Mouse (Mus musculus) stomach, postnatal 0 days (tissue): ENCODE measurements around the gene Prss33. TPM values are rescaled to one million over a fixed set of nuclear protein-coding genes. Genes with fewer than 3 reads are reported as not detected.
A peak's percentile ranks its signal among the peaks of the same experiment; 100 is the strongest.

Experiments
- ATAC-seq: fragments of 200-750 bp; cut with Nextera tagmentation; 2 replicates; pipeline ENCODE4 v1.8.0; 2017; ENCODE audit not compliant: low FRiP score, low TSS enrichment
- DNase-seq: peaks from one replicate; pipeline ENCODE4 v3.0.0-alpha.2; 2016; ENCODE audit warnings: low spot score
- H3K27ac ChIP-seq: fragments of 300-500 bp; sonication (generic); replicated peaks from 2 replicates; pipeline ENCODE4 v1.5.1; 2014; ENCODE audit warnings: mild to moderate bottlenecking, control low read depth
- H3K27me3 ChIP-seq: fragments of 300-500 bp; sonication (generic); 2 replicates; pipeline ENCODE4 v1.6.1; 2014; ENCODE audit warnings: low read length; ENCODE audit not compliant: control insufficient read depth, insufficient read depth
- H3K36me3 ChIP-seq: fragments of 300-500 bp; sonication (generic); 2 replicates; pipeline ENCODE4 v1.6.1; 2014; ENCODE audit warnings: low read length, mixed read lengths; ENCODE audit not compliant: control insufficient read depth, insufficient read depth
- H3K4me1 ChIP-seq: fragments of 300-500 bp; sonication (generic); replicated peaks from 2 replicates; pipeline ENCODE4 v1.6.1; 2014; ENCODE audit warnings: antibody characterized with exemption; ENCODE audit not compliant: control insufficient read depth, insufficient read depth
- H3K4me2 ChIP-seq: fragments of 300-500 bp; sonication (generic); replicated peaks from 2 replicates; pipeline ENCODE4 v1.6.1; 2014; ENCODE audit warnings: low read depth, mild to moderate bottlenecking, control low read depth, moderate library complexity
- H3K4me3 ChIP-seq: fragments of 300-500 bp; sonication (generic); 2 replicates; pipeline ENCODE4 v1.5.1; 2014; ENCODE audit warnings: low read depth, low read length, control low read depth
- H3K9ac ChIP-seq: fragments of 300-500 bp; sonication (generic); 2 replicates; pipeline ENCODE4 v1.6.1; 2014; ENCODE audit warnings: mild to moderate bottlenecking, low read length, control low read depth, mixed read lengths
- H3K9me3 ChIP-seq: fragments of 300-500 bp; sonication (generic); 2 replicates; pipeline ENCODE4 v1.6.1; 2016; ENCODE audit warnings: low read length; ENCODE audit not compliant: control insufficient read depth
- CTCF ChIP-seq: IDR thresholded peaks from 2 replicates; pipeline ENCODE4 v1.5.1; 2016; ENCODE audit warnings: antibody characterized with exemption, low read depth, mild to moderate bottlenecking, moderate library complexity
- EP300 ChIP-seq: optimal IDR thresholded peaks from 2 replicates; pipeline ENCODE3; 2016; ENCODE audit warnings: antibody characterized with exemption
- WGBS: fragments of 180-500 bp; shearing (Covaris S2); extraction: QIAGEN DNeasy Blood & Tissue Kit; methylation state at CpG from one replicate; pipeline ENCODE4 v1.1.7; 2014; 5-methylcytosine and 5-hydroxymethylcytosine counted together
- polyA plus RNA-seq: library from polyadenylated mRNA; unstranded; fragments of >200 nt; fragmentation: Nextera tagmentation; extraction: Ambion mirVana; gene quantifications from 2 replicates; pipeline ENCODE4 v1.2.1, GENCODE M21; 2015

Gene Prss33
- polyA plus RNA-seq, 1 experiment from 2014 or later: not detected

DNA sequence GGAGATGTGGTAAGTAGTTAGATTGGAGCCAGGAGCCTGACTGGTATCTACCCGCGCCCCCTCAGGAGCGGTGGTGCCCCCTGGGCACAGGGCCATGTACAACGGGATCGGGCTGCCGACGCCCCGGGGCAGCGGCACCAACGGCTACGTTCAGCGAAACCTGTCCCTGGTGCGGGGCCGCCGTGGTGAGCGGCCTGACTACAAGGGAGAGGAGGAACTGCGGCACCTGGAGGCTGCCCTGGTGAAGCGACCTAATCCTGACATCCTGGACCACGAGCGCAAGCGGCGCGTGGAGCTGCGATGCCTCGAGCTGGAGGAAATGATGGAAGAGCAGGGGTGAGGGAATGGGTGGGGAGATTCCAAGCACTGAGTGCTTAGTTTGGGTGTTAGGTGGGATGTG lies 29.0 kb downstream of the Prss33 start:
- Histone ChIP-seq H3K9ac (peak overlapping the region; percentile 18; the same call in 1 of the 2 replicates), H3K4me1 (peaks cover 3% of the 10 kb centered on the region; the same call in 1 of the 2 replicates), H3K27me3 (no peaks in the 10 kb centered on the region), H3K4me2 (peak overlapping the region; percentile 46), H3K36me3 (peaks cover 25% of the 10 kb centered on the region), H3K9me3 (no peaks in the 10 kb centered on the region), H3K4me3 (peak overlapping the region; percentile 12; the same call in 1 of the 2 replicates), H3K27ac (no peak overlapping the region)
- TF ChIP-seq CTCF (peak; percentile 60), EP300 (no peak)
- DNase-seq (peak; percentile 71), ATAC-seq (no peak)
- 50% methylated on average over 25 of the region's 25 CpGs for WGBS

DNA sequence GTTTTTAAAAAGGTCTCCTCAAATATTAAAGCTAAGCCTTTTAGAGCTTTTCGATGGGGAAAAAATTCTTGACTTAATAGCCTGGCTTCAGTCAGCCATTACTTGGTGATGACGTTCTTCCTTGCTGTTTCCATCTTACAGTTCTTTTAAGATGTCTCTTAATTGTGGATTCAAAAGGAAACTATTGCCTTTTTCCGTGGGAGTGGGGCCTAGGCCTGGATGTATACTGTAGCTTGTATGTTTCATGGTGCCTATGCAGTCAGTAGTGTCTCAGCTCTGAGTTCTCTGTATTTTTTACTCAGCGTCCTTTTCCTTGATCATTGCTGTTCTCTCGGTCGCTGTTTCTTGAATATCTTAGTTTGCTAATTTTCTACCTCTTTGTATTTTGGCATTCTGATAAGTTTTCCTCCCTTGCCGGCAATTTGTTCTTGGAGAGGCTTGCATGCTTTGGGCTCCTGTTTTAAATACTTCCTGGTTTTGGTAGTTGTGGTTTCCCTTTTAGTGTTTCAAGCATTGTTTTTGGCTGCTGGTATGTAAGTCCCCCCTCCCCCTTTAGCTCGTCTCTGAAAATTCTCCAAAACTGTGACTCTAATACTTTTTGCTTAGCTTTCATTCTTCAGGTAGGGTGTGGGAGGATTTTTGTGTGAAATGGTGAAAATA lies 31.3 kb downstream of the Prss33 start:
- peaks cover 3% of the 10 kb centered on the region; the same call in 1 of the 2 replicates for H3K4me1 ChIP-seq
- H3K9me3 ChIP-seq: no peaks in the 10 kb centered on the region
- WGBS: under 1% methylated on average over 8 of the region's 8 CpGs
- TF ChIP-seq CTCF: no peak
- no peak for TF ChIP-seq EP300
- peaks cover 10% of the 10 kb centered on the region for H3K36me3 ChIP-seq
- DNase-seq (no peak), ATAC-seq (no peak)
- peak overlapping the region; percentile 65 for H3K4me2 ChIP-seq
- no peak overlapping the region; the same call in 1 of the 2 replicates for H3K27ac ChIP-seq
- peak overlapping the region; percentile 97 for H3K9ac ChIP-seq
- H3K27me3 ChIP-seq: no peaks in the 10 kb centered on the region
- peak overlapping the region; percentile 97 for H3K4me3 ChIP-seq

DNA sequence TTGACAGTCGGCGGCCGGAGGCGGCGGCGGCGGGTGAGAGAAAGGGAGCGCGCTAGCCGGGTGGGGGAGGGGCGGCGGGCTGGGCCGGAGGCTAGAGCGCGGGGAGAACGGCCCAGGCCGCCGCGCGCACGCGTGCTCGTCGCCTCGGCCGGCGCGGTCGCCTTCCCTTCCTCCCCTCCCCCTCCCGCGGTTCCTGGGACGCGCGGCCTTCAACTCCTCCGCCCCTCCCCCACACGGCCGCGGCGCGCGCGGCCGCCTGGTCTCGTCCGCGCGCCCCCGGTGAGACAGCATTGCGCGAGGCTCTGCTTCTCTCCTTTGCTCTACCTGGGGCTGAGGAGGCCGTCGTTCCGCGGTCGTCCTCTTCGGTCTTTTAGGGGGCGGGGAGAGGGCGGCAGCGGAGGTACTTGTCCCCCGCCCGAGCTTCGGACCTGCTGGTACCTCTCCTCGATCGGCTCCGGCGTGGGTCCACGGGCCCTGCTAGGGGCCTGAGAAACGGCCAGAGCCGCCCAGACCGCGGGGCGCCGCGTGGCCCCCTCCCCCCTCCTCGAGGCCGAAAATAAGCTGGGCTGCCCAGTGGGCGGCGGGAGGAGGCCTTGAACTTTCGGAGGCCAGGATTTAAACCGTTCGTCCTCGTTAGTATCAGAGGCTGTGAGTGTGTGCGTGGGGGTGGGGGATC lies 32.4 kb downstream of the Prss33 start:
- DNase-seq (peak; percentile 93), ATAC-seq (peak; percentile 66)
- Histone ChIP-seq H3K4me3 (peak overlapping the region; percentile 97), H3K27ac (peak overlapping the region; percentile 98), H3K4me1 (peaks cover 3% of the 10 kb centered on the region; the same call in 1 of the 2 replicates), H3K4me2 (peak overlapping the region; percentile 65), H3K9me3 (no peaks in the 10 kb centered on the region), H3K9ac (peak overlapping the region; percentile 97), H3K27me3 (no peaks in the 10 kb centered on the region), H3K36me3 (peaks cover 5% of the 10 kb centered on the region)
- WGBS: under 1% methylated on average over 34 of the region's 83 CpGs
- TF ChIP-seq EP300 (no peak), CTCF (no peak)

DNA sequence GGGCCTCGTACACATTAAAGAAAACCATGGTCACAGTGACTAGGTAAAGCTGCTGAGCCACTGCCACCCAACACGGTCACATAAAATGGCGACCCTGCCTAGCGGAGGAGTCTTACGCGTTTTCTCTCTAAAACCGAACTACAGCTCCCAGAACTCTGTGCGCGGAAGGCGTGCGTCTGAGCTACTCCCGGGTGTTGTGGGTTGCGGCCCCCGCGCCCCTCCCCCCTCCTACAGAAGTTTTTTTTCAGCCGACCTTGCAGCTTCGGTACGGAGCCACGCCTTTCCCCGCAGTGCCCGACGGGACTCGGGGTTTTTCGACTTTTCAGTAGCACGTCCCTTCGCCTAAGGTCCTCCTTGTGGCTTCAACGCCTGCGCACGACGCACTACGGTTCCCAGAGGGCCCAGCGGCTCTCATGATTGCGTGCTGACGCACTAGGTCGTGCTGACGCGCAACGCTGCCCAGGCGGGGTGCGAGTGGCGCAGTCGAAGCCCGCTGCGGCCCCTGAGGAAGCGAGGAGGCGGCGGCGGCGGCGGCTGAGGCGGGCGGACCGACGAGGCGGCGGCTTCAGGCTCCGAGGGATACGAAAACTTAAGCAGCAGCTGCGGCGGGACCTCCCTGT lies 33.0 kb downstream of the Prss33 start:
- TF ChIP-seq EP300: no peak
- TF ChIP-seq CTCF: no peak
- Histone ChIP-seq H3K4me3 (peak overlapping the region; percentile 97), H3K27ac (peak overlapping the region; percentile 98), H3K9me3 (no peaks in the 10 kb centered on the region), H3K4me2 (peak overlapping the region; percentile 65), H3K9ac (peak overlapping the region; percentile 97), H3K36me3 (no peaks in the 10 kb centered on the region), H3K27me3 (no peaks in the 10 kb centered on the region), H3K4me1 (peaks cover 3% of the 10 kb centered on the region; the same call in 1 of the 2 replicates)
- ATAC-seq (peak; percentile 98), DNase-seq (peak; percentile 99)
- whole genome bisulfite sequencing: under 1% methylated on average over 60 of the region's 60 CpGs

DNA sequence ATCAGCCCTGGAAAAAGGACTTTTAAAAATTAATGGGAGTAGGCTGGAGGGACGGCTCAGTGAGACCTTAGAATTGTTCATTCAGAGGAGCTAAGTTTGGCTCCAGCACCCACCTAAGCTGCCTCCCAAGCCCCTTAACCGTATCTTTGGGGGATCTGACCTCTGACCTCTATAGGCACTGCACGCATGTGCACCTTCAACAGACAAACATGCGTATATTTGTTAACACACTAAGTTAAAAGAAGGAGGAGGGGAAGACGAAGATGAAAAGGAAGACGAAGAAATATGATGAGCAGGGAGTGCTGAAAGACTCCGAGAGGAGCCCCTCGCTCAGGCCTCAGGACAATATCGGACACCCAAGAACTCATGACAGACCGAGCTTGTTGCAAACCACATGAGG lies 34.2 kb downstream of the Prss33 start:
- ATAC-seq: no peak
- WGBS: 96% methylated on average over 10 of the region's 10 CpGs
- TF ChIP-seq CTCF (no peak), EP300 (no peak)

More for the DNA sequence above, 34.2 kb downstream of the Prss33 start:
- no peak overlapping the region for H3K27ac ChIP-seq
- H3K9me3 ChIP-seq: no peaks in the 10 kb centered on the region
- no peaks in the 10 kb centered on the region for H3K36me3 ChIP-seq
- H3K4me1 ChIP-seq: peaks cover 3% of the 10 kb centered on the region; the same call in 1 of the 2 replicates
- no peak overlapping the region for H3K4me2 ChIP-seq
- no peaks in the 10 kb centered on the region for H3K27me3 ChIP-seq
- no peak overlapping the region for H3K4me3 ChIP-seq
- no peak for DNase-seq
- no peak overlapping the region for H3K9ac ChIP-seq
